15 mouse cellular contexts compared by ENCODE assay signal in genomic region chr12:79827233-79827692, GRCm38 (mm10).
A peak's percentile ranks its signal among the peaks of the same experiment; 100 is the strongest.
DNase-seq lines count a peak whose midpoint lies in the region; ATAC-seq and TF ChIP-seq lines count a peak whose summit lies in the region.
"Had no signal": no experiment of that assay in that cellular context is flagged by ENCODE, and none has a peak within 500 bp of the region (broad histone marks: within the 10 kb centered on the region; RNA-seq: fewer than 3 reads in every experiment).

No protein-coding gene starts in this region.

- no peak overlapping the region for H3K4me3 ChIP-seq in heart, embryonic 14.5 days (ENCODE audit: control insufficient read depth in 1 of 2, insufficient read depth in 1 of 2, low read depth in 1 of 2, low read length in 2 of 2)
- no peak overlapping the region for H3K4me3 ChIP-seq in midbrain, embryonic 10.5 days
- no peak overlapping the region for H3K4me3 ChIP-seq in midbrain, embryonic 13.5 days (replicated peaks)
- H3K4me3 ChIP-seq in heart, postnatal 0 days (ENCODE audit: low read depth, low read length) = no peak overlapping the region
- H3K4me3 ChIP-seq: myocyte had no signal

- peaks cover 25 to 26% of the 10 kb centered on the region in 2 experiments for H3K4me1 ChIP-seq in heart, embryonic 14.5 days (ENCODE audit: control insufficient read depth in 2 of 2, insufficient read depth in 2 of 2, low read length in 2 of 2)
- H3K4me1 ChIP-seq in midbrain, embryonic 10.5 days = peaks cover 50% of the 10 kb centered on the region
- H3K4me1 ChIP-seq in midbrain, embryonic 13.5 days (replicated peaks) = peaks cover 16% of the 10 kb centered on the region
- peaks cover 33% of the 10 kb centered on the region for H3K4me1 ChIP-seq in heart, postnatal 0 days (ENCODE audit: control insufficient read depth, insufficient read depth)

- peak overlapping the region; percentile 18; the same call in 1 of the 2 replicates for H3K9ac ChIP-seq in heart, embryonic 14.5 days (ENCODE audit: low read length)
- H3K9ac ChIP-seq in midbrain, embryonic 13.5 days (replicated peaks) = no peak overlapping the region
- H3K9ac ChIP-seq in heart, postnatal 0 days (replicated peaks; ENCODE audit: low read depth, low read length) = no peak overlapping the region

- no peaks in the 10 kb centered on the region for H3K9me3 ChIP-seq in heart, embryonic 14.5 days (ENCODE audit: control insufficient read depth, low read length)
- no peaks in the 10 kb centered on the region for H3K9me3 ChIP-seq in midbrain, embryonic 10.5 days (replicated peaks)
- no peaks in the 10 kb centered on the region for H3K9me3 ChIP-seq in midbrain, embryonic 13.5 days
- H3K9me3 ChIP-seq in heart, postnatal 0 days (replicated peaks; ENCODE audit: control insufficient read depth, low read length) = no peaks in the 10 kb centered on the region

- H3K27me3 ChIP-seq in heart, embryonic 14.5 days (ENCODE audit: control insufficient read depth, insufficient read depth, low read length) = no peaks in the 10 kb centered on the region
- H3K27me3 ChIP-seq in midbrain, embryonic 10.5 days (ENCODE audit: low read depth, poor library complexity, severe bottlenecking) = no peaks in the 10 kb centered on the region; the same call in 1 of the 2 replicates
- no peaks in the 10 kb centered on the region for H3K27me3 ChIP-seq in midbrain, embryonic 13.5 days
- H3K27me3 ChIP-seq in heart, postnatal 0 days (ENCODE audit: control insufficient read depth, insufficient read depth, low read length) = no peaks in the 10 kb centered on the region

- no peak for TF ChIP-seq CTCF in heart, postnatal 0 days (IDR thresholded peaks at IDR 0.05; ENCODE audit: low read depth)

- H3K27ac ChIP-seq in heart, embryonic 14.5 days (replicated peaks in 1 of 2; ENCODE audit: control insufficient read depth in 1 of 2, insufficient read depth in 1 of 2, low read depth in 2 of 2, low read length in 2 of 2) = peak overlapping the region; percentile 76 to 80
- peak overlapping the region; percentile 63 for H3K27ac ChIP-seq in midbrain, embryonic 10.5 days (replicated peaks)
- H3K27ac ChIP-seq in midbrain, embryonic 13.5 days = no peak overlapping the region
- H3K27ac ChIP-seq in heart, postnatal 0 days (ENCODE audit: low read depth) = peak overlapping the region; percentile 66

- no peak for ATAC-seq in heart, embryonic 14.5 days (ENCODE audit: insufficient number of reproducible peaks, insufficient read depth, low FRiP score, low read depth)
- ATAC-seq in midbrain, embryonic 13.5 days = no peak
- ATAC-seq in heart, postnatal 0 days (ENCODE audit: insufficient read depth, low read depth) = no peak
- ATAC-seq in megakaryocyte progenitor cell, adult 5-6 weeks (replicated peaks; ENCODE audit: poor library complexity) = peak; percentile 85

- WGBS in heart, embryonic 14.5 days = 24% methylated on average over 5 of the region's 5 CpGs
- WGBS in midbrain, embryonic 10.5 days = 78% methylated on average over 5 of the region's 5 CpGs
- WGBS in midbrain, embryonic 13.5 days = 76% methylated on average over 5 of the region's 5 CpGs
- 17% methylated on average over 5 of the region's 5 CpGs for WGBS in heart, postnatal 0 days

- no peak for DNase-seq in heart, postnatal 14 days
- DNase-seq in midbrain, embryonic 10.5 days (ENCODE audit: low spot score) = no peak
- DNase-seq in heart, postnatal 0 days (ENCODE audit: low spot score) = no peak
- DNase-seq in adrenal gland, adult 18-20 months (ENCODE audit: low spot score in 2 of 2) = no peak
- no peak for DNase-seq in cerebellum, adult 11-12 months
- DNase-seq: cerebellum, adult 2 months; gastrocnemius, postnatal 25 days; kidney, adult 11 months; kidney, postnatal 36 days; right cerebral cortex, postnatal 14 days had no signal

- H3K4me2 ChIP-seq in heart, embryonic 14.5 days (ENCODE audit: low read length) = no peak overlapping the region
- H3K4me2 ChIP-seq in midbrain, embryonic 13.5 days (replicated peaks) = no peak overlapping the region
- H3K4me2 ChIP-seq in heart, postnatal 0 days (ENCODE audit: low read depth, low read length) = no peak overlapping the region
- H3K4me2 ChIP-seq: midbrain, embryonic 11.5 days had no signal

- intact Hi-C loops in heart, postnatal 14 days (cut with DNase I) = no loop called here

- H3K36me3 ChIP-seq in heart, embryonic 14.5 days (ENCODE audit: control insufficient read depth, insufficient read depth, low read length) = no peaks in the 10 kb centered on the region
- no peaks in the 10 kb centered on the region for H3K36me3 ChIP-seq in midbrain, embryonic 10.5 days
- no peaks in the 10 kb centered on the region for H3K36me3 ChIP-seq in midbrain, embryonic 13.5 days
- no peaks in the 10 kb centered on the region for H3K36me3 ChIP-seq in heart, postnatal 0 days (replicated peaks; ENCODE audit: control insufficient read depth, insufficient read depth, low read length)

- TF ChIP-seq EP300 in heart, postnatal 0 days (IDR thresholded peaks at IDR 0.05; ENCODE audit: low read depth) = no peak
